Mouse (Mus musculus): Measurements from ENCODE around the gene Npas2. TPM values are rescaled to one million over a fixed set of nuclear protein-coding genes. Genes with fewer than 3 reads are reported as not detected.

The Npas2 gene
- polyA plus RNA-seq (2012; rRNA removed; ENCODE audit: low replicate concordance), result 37.1 and 37.3 TPM in 2 replicates

DNA sequence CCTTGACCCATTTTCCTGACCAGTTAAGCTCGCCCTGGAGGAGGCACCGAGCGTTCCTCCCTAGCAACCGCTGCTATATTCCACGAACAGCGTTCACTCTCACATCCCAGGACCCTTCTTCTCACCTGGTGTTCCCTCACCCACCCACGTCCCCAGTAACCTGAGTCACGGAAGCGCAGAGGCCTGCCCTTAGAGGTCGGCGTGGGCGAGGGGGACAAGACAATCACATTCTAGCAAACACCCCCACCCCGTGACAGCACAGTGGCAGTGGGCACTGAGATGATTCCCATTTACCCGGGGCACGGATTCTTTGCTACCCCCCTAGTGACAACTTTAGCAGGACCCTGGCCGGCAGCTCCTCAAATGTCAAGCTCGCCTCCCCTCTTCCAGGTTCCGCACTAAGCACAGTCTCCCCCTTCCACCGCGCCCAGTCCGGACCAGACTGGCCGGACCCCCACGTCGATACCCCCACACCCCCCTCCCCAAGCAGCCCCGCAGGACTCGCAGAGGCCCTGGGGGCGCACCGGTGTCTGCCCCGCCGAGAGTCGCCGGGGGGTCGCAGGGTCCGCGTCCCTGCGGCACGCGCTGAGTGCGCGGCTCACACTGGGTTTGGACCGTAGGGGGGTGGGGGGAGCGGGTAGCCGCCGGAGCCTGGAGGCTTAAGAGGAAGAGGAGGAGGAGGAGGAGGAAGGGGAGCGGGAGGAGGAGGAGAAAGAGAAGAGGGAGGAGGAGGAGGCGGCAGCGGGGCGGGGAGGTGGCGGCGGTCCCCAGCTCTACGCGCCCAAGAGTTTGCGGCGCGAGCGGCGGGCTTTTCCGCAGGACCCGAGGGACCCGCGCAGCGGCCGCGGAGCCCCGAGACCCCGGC is at the start of gene Npas2:
TSS of gene Npas2 (plus strand) at position 735 of the 865 bp plus-strand sequence.

DNA sequence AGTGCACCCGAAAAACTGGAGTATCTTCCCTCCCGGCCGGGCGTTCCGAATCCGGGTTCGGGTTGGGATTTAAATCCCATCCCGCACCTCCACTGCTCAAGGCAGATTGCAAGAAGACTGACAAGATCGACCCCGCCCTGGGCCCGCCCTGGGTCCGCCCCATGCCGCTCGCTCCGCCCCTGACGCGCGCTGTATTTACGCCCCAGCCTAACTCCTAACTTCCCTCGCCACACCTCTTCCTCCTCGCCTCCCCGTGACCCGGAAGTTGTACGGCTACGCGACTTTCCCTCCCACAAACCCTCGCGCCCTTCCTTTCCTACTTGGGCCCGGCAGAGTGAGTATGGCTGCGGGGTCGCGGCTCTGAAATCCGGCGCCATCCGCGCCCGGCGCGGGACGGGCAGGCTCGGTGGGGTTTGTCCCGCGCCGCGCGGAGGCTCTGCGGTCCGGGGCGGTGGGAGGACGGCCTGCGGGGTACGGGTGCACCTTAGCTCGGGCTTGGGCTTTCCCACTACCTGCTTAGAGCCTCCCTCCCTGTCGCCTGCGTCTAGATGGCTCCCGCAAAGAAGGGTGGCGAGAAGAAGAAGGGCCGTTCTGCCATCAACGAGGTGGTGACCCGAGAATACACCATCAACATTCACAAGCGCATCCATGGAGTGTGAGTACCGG is 174.2 kb downstream of the Npas2 start, which contains the start of gene Rpl31:
TSS of gene Rpl31 (plus strand) at position 242 of the 666 bp plus-strand sequence.

Other genes starting within 250 kb of the Npas2 start
- 15.6 and 25.0 TPM in 2 replicates for gene Pdcl3, start 208.1 kb upstream of the Npas2 start, polyA plus RNA-seq (2012; rRNA removed; ENCODE audit: low replicate concordance)
- 21.4 and 29.6 TPM in 2 replicates for gene Rpl31, start 174.1 kb downstream of the Npas2 start, polyA plus RNA-seq (2012; rRNA removed; ENCODE audit: low replicate concordance)